Mouse (Mus musculus) G1E (cell line): ENCODE measurements around the gene Celf5.

Experiments used
- CTCF ChIP-seq: IDR thresholded peaks from 2 replicates; pipeline ENCODE4 v1.5.1; 2012; ENCODE audit warnings: low read depth, low read length, inconsistent platforms, mixed read lengths
- GATA1 ChIP-seq: IDR thresholded peaks from 2 replicates; pipeline ENCODE4 v1.6.1; 2012; ENCODE audit warnings: borderline replicate concordance, low read length, inconsistent platforms, mixed read lengths
- GATA2 ChIP-seq: IDR thresholded peaks from 2 replicates; pipeline ENCODE4 v1.6.1; 2012; ENCODE audit warnings: low read depth, low read length, inconsistent platforms, borderline replicate concordance
- POLR2AphosphoS5 ChIP-seq: IDR thresholded peaks from 2 replicates; pipeline ENCODE4 v1.6.1; 2012; ENCODE audit warnings: low read depth, low read length, inconsistent platforms; ENCODE audit not compliant: insufficient replicate concordance
- TAL1 ChIP-seq: conservative IDR thresholded peaks from 2 replicates; pipeline ENCODE4 v1.6.1; 2012; ENCODE audit warnings: low read depth, low read length, inconsistent platforms, mixed read lengths

- no peak for TF ChIP-seq CTCF
- TF ChIP-seq POLR2AphosphoS5 = no peak
- no peak for TF ChIP-seq GATA1
- TF ChIP-seq TAL1 = no peak
- TF ChIP-seq GATA2 = no peak
These were observed 3.0 kb upstream of the Celf5 start for GRCm38 (mm10) chr10:81485479-81486018.
